Mouse (Mus musculus): ENCODE measurements around the gene Prss56.

Prss56 gene

GRCm38 (mm10) chr1:87230606-87231005 is 47.5 kb downstream of the Prss56 start:
- DNase-seq (ENCODE audit: low read depth, low spot score): no peak

GRCm38 (mm10) chr1:87232197-87232596 is 49.1 kb downstream of the Prss56 start:
- DNase-seq (ENCODE audit: low read depth, low spot score): no peak

Data from WW6 (cell line).